Mouse (Mus musculus) CH12.LX (cell line): ENCODE results near the gene Dtx3. TPM values are rescaled to one million over a fixed set of nuclear protein-coding genes. Genes with fewer than 3 reads are reported as not detected.

ENCODE experiments used
- DNase-seq: peaks from one replicate; pipeline ENCODE4 v3.0.0-alpha.2; 2013; ENCODE audit errors: extremely low read depth
- H3K27ac ChIP-seq: 2 replicates; pipeline ENCODE4 v1.5.1; 2012; ENCODE audit warnings: low read depth, mild to moderate bottlenecking, control low read depth, moderate library complexity; ENCODE audit not compliant: insufficient read depth
- H3K27me3 ChIP-seq: replicated peaks from 2 replicates; pipeline ENCODE3; 2012; ENCODE audit warnings: inconsistent platforms
- H3K36me3 ChIP-seq, 2 experiments: replicated peaks in 1 of 2; 2 replicates each; pipeline versions ENCODE3 to v1.6.1; 2012; ENCODE audit warnings: inconsistent platforms in 1 of 2, low read length in 1 of 2, mild to moderate bottlenecking in 1 of 2, mixed read lengths in 1 of 2, moderate library complexity in 1 of 2; ENCODE audit not compliant: control insufficient read depth in 1 of 2, insufficient read depth in 1 of 2
- H3K4me1 ChIP-seq, 2 experiments: 2 replicates each; pipeline ENCODE4 v1.6.1; 2012; ENCODE audit warnings: inconsistent platforms in 1 of 2, moderate library complexity in 1 of 2; ENCODE audit not compliant: insufficient read depth in 2 of 2, control insufficient read depth in 1 of 2
- H3K4me2 ChIP-seq: 2 replicates; pipeline ENCODE4 v1.6.1; 2012; ENCODE audit warnings: low read depth, mild to moderate bottlenecking, control low read depth; ENCODE audit not compliant: poor library complexity, insufficient read depth, severe bottlenecking
- H3K4me3 ChIP-seq, 3 experiments: fragments of 150-350 bp in 1 of 3; sonication (generic) in 1 of 3; replicated peaks in 1 of 3; 2 replicates each; pipeline versions ENCODE3 to v1.5.1; 2011 to 2012; ENCODE audit warnings: low read depth in 2 of 3, low read length in 2 of 3, mild to moderate bottlenecking in 2 of 3, moderate library complexity in 2 of 3, control low read depth in 1 of 3, improper control_type of control experiment in 1 of 3, inconsistent platforms in 1 of 3, mixed read lengths in 1 of 3; ENCODE audit not compliant: poor library complexity in 1 of 3
- H3K79me2 ChIP-seq: replicated peaks from 2 replicates; pipeline ENCODE4 v1.6.1; 2012; ENCODE audit warnings: mild to moderate bottlenecking, moderate library complexity; ENCODE audit not compliant: control insufficient read depth, poor library complexity, insufficient read depth, severe bottlenecking; ENCODE audit errors: extremely low read depth
- H3K9ac ChIP-seq: 2 replicates; pipeline ENCODE4 v1.6.1; 2012; ENCODE audit warnings: low read depth, mild to moderate bottlenecking, control low read depth, moderate library complexity; ENCODE audit not compliant: insufficient read depth
- H3K9me3 ChIP-seq: replicated peaks from 2 replicates; pipeline ENCODE3; 2012; ENCODE audit warnings: low read length, inconsistent platforms, mixed read lengths
- CTCF ChIP-seq, 2 experiments: IDR thresholded peaks in 1 of 2; conservative IDR thresholded peaks in 1 of 2; 2 replicates each; pipeline ENCODE4 v1.5.1; 2011 to 2012; ENCODE audit warnings: low read depth in 2 of 2, low read length in 2 of 2, improper control_type of control experiment in 1 of 2, inconsistent platforms in 1 of 2, mild to moderate bottlenecking in 1 of 2, moderate library complexity in 1 of 2
- E2F4 ChIP-seq: IDR thresholded peaks from 2 replicates; pipeline ENCODE4 v1.6.1; 2011; ENCODE audit warnings: low read depth, low read length, improper control_type of control experiment; ENCODE audit not compliant: insufficient replicate concordance
- ELF1 ChIP-seq: IDR thresholded peaks from 2 replicates; pipeline ENCODE4 v1.6.1; 2014; ENCODE audit warnings: low read depth, mild to moderate bottlenecking, inconsistent platforms, low read length, improper control_type of control experiment
- EP300 ChIP-seq: IDR thresholded peaks from 2 replicates; pipeline ENCODE4 v1.6.1; 2011; ENCODE audit warnings: low read length, improper control_type of control experiment
- GABPA ChIP-seq: IDR thresholded peaks from 2 replicates; pipeline ENCODE4 v1.6.1; 2012; ENCODE audit warnings: low read depth, low read length, improper control_type of control experiment, inconsistent platforms; ENCODE audit not compliant: insufficient replicate concordance
- HCFC1 ChIP-seq: IDR thresholded peaks from 2 replicates; pipeline ENCODE4 v1.6.1; 2012; ENCODE audit warnings: low read depth, mild to moderate bottlenecking, inconsistent platforms, low read length, improper control_type of control experiment
- IRF4 ChIP-seq: IDR thresholded peaks from 2 replicates; pipeline ENCODE4 v1.6.1; 2014; ENCODE audit warnings: low read depth, mild to moderate bottlenecking, inconsistent platforms, low read length, improper control_type of control experiment
- JUN ChIP-seq: IDR thresholded peaks from 2 replicates; pipeline ENCODE4 v1.6.1; 2011; ENCODE audit warnings: low read depth, mild to moderate bottlenecking, low read length, improper control_type of control experiment, moderate library complexity; ENCODE audit not compliant: insufficient read depth
- JUND ChIP-seq: conservative IDR thresholded peaks from 2 replicates; pipeline ENCODE4 v1.6.1; 2011; ENCODE audit warnings: low read depth, low read length, improper control_type of control experiment
- MAX ChIP-seq: IDR thresholded peaks from 2 replicates; pipeline ENCODE4 v1.6.1; 2011; ENCODE audit warnings: low read length, improper control_type of control experiment
- MAZ ChIP-seq: IDR thresholded peaks from 2 replicates; pipeline ENCODE4 v1.6.1; 2012; ENCODE audit warnings: low read depth, mild to moderate bottlenecking, inconsistent platforms, low read length, improper control_type of control experiment, moderate library complexity
- MEF2A ChIP-seq: IDR thresholded peaks from 2 replicates; pipeline ENCODE4 v1.6.1; 2014; ENCODE audit warnings: low read depth, mild to moderate bottlenecking, inconsistent platforms, low read length, improper control_type of control experiment, borderline replicate concordance
- MYC ChIP-seq: IDR thresholded peaks from 2 replicates; pipeline ENCODE4 v1.6.1; 2011; ENCODE audit warnings: low read depth, mild to moderate bottlenecking, improper control_type of control experiment, low read length
- NELFE ChIP-seq: IDR thresholded peaks from 2 replicates; pipeline ENCODE4 v1.6.1; 2011; ENCODE audit warnings: low read depth, low read length, improper control_type of control experiment
- PAX5 ChIP-seq: IDR thresholded peaks from 2 replicates; pipeline ENCODE4 v1.6.1; 2012; ENCODE audit warnings: low read length, inconsistent platforms, mixed read lengths
- POLR2A ChIP-seq: IDR thresholded peaks from 2 replicates; pipeline ENCODE4 v1.6.1; 2011; ENCODE audit warnings: low read depth, mild to moderate bottlenecking, improper control_type of control experiment, low read length
- POLR2AphosphoS2 ChIP-seq: IDR thresholded peaks from 2 replicates; pipeline ENCODE4 v1.6.1; 2011; ENCODE audit warnings: low read depth, low read length, improper control_type of control experiment
- RCOR1 ChIP-seq: conservative IDR thresholded peaks from 2 replicates; pipeline ENCODE4 v1.6.1; 2012; ENCODE audit warnings: low read depth, mild to moderate bottlenecking, inconsistent platforms, low read length, improper control_type of control experiment
- SMC3 ChIP-seq: IDR thresholded peaks from 2 replicates; pipeline ENCODE4 v1.6.1; 2011; ENCODE audit warnings: low read depth, low read length, improper control_type of control experiment
- TCF12 ChIP-seq: IDR thresholded peaks from 2 replicates; pipeline ENCODE4 v1.6.1; 2014; ENCODE audit warnings: low read depth, mild to moderate bottlenecking, inconsistent platforms, low read length, improper control_type of control experiment
- UBTF ChIP-seq: IDR thresholded peaks from 2 replicates; pipeline ENCODE4 v1.6.1; 2012; ENCODE audit warnings: low read depth, mild to moderate bottlenecking, inconsistent platforms, low read length, improper control_type of control experiment, moderate library complexity
- ZKSCAN1 ChIP-seq: IDR thresholded peaks from 2 replicates; pipeline ENCODE4 v1.6.1; 2012; ENCODE audit warnings: low read depth, inconsistent platforms, low read length, improper control_type of control experiment, borderline replicate concordance
- ZNF384 ChIP-seq: IDR thresholded peaks from 2 replicates; pipeline ENCODE4 v1.6.1; 2012; ENCODE audit warnings: low read depth, low read length, improper control_type of control experiment, inconsistent platforms
- dilution Hi-C: fragments of 300-500 bp; cut with MboI; formaldehyde crosslinking; loops from 2 replicates; pipeline ENCODE4 v1.14.3; 2020; ENCODE audit warnings: low sequenced_read_pairs; ENCODE audit not compliant: extremely low pct_unique_long_range_greater_than_20kb, extremely low pct_ligation_motif_present
- in situ Hi-C: fragments of 300-500 bp; cut with MboI; formaldehyde crosslinking; loops from 3 replicates; pipeline ENCODE4 v1.14.3; 2019; ENCODE audit warnings: low sequenced_read_pairs, low pct_ligation_motif_present, low pct_unique_long_range_greater_than_20kb, mixed read lengths
- polyA plus RNA-seq: library from polyadenylated mRNA; unstranded; fragments of >175 nt; gene quantifications from 2 replicates; pipeline ENCODE4 v1.2.1, GENCODE M21; 2012; ENCODE audit warnings: low read depth; ENCODE audit not compliant: insufficient read length
- total RNA-seq, 2 experiments: library from RNA; depleted of rRNA; stranded (reverse); fragments of 300-350 nt in 1 of 2; fragments of >200 nt in 1 of 2; gene quantifications; 2 replicates each; pipeline ENCODE4 v1.2.3; 2012 to 2014

Dtx3 gene
- total and polyA plus RNA-seq, 3 experiments = 18.9 to 51.2 (median 27.6) TPM

DNA sequence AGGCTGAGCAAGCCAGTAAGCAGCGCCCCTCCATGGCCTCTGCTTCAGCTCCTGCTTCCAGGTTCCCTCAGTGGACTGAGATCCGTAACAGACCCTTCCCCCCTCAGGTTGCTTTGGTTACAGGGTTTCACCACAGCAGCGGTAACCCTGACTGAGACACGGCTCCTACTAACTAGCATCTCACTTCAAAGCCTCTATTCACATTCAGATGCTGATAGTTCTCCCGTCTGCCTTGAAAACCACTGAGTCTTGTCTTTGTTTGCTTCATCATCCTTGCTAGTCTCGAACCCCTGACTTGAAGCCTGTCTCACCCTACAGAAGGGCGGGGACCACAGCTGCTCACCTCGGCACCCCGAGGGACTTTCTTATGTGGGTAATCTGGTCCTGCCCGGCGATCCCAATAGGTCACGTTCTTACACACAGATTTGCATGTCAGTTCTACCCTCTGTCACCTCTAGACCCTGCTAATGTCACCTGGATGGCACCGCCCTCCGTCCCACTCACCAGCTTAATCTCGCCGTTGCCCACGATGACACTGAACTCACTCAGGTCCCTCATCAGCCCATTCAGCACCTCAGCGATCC, 42.8 kb upstream of the Dtx3 start (continued):
- TF ChIP-seq JUN (no peak), PAX5 (no peak), NELFE (no peak), MYC (0 out of 2 replicates have a peak, but pooled peaks have one; percentile 17), POLR2AphosphoS2 (no peak), MEF2A (no peak)
- TF ChIP-seq, all 38 proteins: peak for 11

DNA sequence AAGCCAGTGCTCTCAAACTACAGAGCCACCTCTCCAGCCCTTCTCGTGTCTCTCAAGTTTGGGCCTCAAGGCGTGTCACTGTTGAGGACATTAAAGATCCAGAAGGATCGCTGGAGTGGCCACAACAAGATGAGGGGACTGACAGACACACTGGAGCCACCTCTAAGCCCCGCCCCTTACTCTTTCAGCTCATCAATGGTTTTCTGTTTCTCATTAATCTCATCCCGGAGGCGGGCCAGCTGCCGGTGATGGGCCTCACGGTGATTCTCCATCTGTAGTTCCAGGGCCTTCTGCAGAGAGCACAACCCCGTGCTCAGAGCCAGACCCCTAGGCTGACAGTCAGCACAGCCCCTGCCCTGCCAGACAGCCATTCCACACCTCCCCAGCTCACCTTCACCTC, 41.0 kb upstream of the Dtx3 start:
- peaks cover 72% of the 10 kb centered on the region for H3K27me3 ChIP-seq
- no peak overlapping the region for H3K9ac ChIP-seq
- H3K9me3 ChIP-seq = no peaks in the 10 kb centered on the region
- H3K4me2 ChIP-seq = no peak overlapping the region
- H3K27ac ChIP-seq = no peak overlapping the region
- dilution Hi-C loops (no loop called here), in situ Hi-C loops (loop anchor here (5.0 kb wide), 1 partner anchor 39 kb away; the partner anchor contains the start of gene Dtx3)
- no peak overlapping the region for H3K4me3 ChIP-seq
- H3K36me3 ChIP-seq = no peaks in the 10 kb centered on the region
- H3K4me1 ChIP-seq = peaks cover 14 to 36% of the 10 kb centered on the region in 2 experiments
- no peak for TF ChIP-seq ZKSCAN1
- TF ChIP-seq MAZ = no peak
- TF ChIP-seq GABPA = no peak
- TF ChIP-seq RCOR1 = no peak
- TF ChIP-seq E2F4 = no peak
- TF ChIP-seq EP300 = no peak
- no peak for TF ChIP-seq TCF12
- no peak for TF ChIP-seq IRF4
- TF ChIP-seq ZNF384 = no peak
- TF ChIP-seq POLR2A = no peak
- no peak for TF ChIP-seq UBTF
- no peak for TF ChIP-seq MAX
- no peak for TF ChIP-seq JUND
- TF ChIP-seq ELF1 = no peak
- no peak for TF ChIP-seq SMC3
- no peak for DNase-seq
- H3K79me2 ChIP-seq = no peaks in the 10 kb centered on the region

DNA sequence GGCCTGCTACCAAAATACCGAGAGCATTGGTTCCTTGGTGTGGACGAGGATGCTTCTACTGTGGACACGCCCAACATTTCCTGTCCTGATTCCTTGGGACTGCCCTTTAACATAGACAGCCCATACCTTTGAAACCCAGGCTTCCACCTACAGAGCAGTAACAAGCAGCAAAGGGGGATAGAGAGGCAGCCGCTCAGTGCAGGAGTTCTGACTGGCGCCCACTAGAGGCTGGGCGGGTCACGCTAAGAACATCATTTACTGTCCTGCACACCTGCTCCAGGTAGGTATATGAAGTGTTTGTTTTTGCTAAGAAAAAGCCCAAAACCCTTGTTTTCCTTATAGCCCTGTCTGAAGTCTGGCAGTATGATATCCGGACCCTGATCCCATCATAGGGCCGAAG, 37.6 kb upstream of the Dtx3 start:
- Histone ChIP-seq H3K4me3 (no peak overlapping the region), H3K4me2 (no peak overlapping the region), H3K27me3 (peaks cover 60% of the 10 kb centered on the region), H3K9ac (no peak overlapping the region), H3K79me2 (no peaks in the 10 kb centered on the region), H3K27ac (no peak overlapping the region), H3K36me3 (no peaks in the 10 kb centered on the region), H3K9me3 (no peaks in the 10 kb centered on the region), H3K4me1 (peaks cover 1 to 30% of the 10 kb centered on the region in 2 experiments)
- TF ChIP-seq CTCF (conservative IDR thresholded peaks at IDR 0.05 in 1 of 2, IDR thresholded peaks at IDR 0.05 in 1 of 2; ENCODE audit: low read depth in 2 of 2, low read length in 2 of 2) (peak; percentile 50 to 66), HCFC1 (peak; percentile 58), JUND (no peak)
- dilution Hi-C loops = no loop called here
- DNase-seq = peak; percentile 18
- in situ Hi-C loops = no loop called here
